Mouse (Mus musculus): ENCODE measurements around the gene Vta1. TPM values are rescaled to one million over a fixed set of nuclear protein-coding genes. Genes with fewer than 3 reads are reported as not detected.

Vta1 gene
- polyA plus RNA-seq (2015; fragmentation: Nextera tagmentation; extraction: Ambion mirVana): 87.4 and 88.2 TPM in 2 replicates

DNA sequence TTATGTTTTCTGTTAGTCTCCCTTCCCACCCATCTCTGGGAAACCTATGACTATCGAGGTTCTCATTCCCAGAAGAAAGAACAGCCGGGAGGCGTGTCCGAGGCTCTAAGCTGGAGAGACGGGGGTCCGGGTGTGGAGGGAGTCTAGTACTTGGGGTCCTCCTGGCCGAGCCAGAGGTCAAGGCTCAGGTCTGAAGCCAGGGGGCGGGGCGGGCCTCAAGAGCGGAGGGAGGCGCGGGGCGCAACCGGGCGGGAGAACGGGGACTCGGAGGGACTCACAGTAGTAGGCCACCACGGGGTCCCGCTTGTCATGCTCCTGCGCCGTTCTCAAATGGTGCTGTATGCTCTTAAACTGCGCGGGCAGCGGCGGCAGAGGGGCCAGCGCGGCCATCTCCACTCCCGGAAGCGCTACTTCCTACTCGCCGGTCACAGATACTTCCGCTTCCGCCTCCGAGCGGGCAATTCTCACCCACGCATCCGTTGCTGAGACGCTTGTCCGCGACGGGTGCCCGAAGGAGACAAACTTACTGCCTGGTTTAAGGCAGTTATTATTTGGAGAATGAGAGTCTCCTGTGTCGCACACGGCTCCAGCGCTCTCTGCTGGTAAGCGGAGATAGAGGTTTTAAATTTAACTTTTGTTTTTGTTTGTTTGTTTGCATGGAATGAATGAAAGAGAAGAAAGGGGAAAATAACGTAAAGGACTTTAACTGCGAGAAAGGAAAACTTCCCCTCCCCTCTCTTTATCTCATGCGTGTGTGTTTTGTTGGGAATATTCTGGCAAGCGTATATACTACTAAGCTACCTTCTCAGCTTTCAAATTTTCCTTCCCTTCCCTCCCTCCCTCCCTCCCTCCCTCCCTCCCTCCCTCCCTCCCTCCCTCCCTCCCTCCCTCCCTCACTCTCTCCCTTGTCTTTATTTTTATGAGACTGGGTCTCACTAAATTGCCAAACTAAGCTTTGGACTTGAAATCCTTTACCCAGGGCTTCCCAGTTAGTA, at the start of gene Vta1, which contains the start of gene Nmbr:
Gene Vta1, minus strand, starts transcription at position 489 of the 995 bp plus-strand sequence.
Gene Nmbr, plus strand, starts transcription at position 520 of the 995 bp plus-strand sequence.
- Histone ChIP-seq H3K9ac (ENCODE audit: low read length) (peak within 1 kb of the TSS; percentile 89), H3K36me3 (ENCODE audit: control insufficient read depth, insufficient read depth, low read length) (no peaks in the 10 kb centered on the region), H3K27me3 (ENCODE audit: control insufficient read depth, insufficient read depth, low read length) (no peaks in the 10 kb centered on the region), H3K27ac (ENCODE audit: low read length) (peak within 1 kb of the TSS; percentile 67; the same call in 1 of the 2 replicates), H3K4me2 (ENCODE audit: low read depth, low read length) (peak within 1 kb of the TSS; percentile 71), H3K9me3 (replicated peaks; ENCODE audit: control insufficient read depth, low read length) (no peaks in the 10 kb centered on the region), H3K4me3 (replicated peaks; ENCODE audit: low read length) (peak within 1 kb of the TSS; percentile 88), H3K4me1 (ENCODE audit: control insufficient read depth, insufficient read depth, low read length) (no peaks in the 10 kb centered on the region; the same call in 1 of the 2 replicates)
- peak; percentile 98 for ATAC-seq (ENCODE audit: insufficient read depth, low FRiP score)
- WGBS: under 1% methylated on average over 50 of the region's 50 CpGs

DNA sequence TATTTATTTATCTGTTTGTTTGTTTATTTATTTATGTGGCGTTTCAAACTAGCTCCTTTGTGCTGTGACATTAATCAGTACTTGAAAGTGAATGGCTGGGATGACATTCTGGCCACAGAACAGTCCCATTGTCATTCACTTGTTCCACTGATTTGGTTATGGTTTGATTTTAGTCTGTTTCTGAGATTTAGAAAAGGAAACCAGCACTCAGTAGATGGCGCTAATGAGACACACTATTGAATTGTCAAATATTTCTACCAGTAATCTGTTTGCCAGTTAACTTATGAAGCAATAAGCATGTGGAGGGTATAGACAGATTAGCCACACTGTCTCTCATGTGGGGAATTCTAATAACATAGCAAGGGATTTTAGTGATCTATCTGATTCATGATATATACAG, 28.9 kb upstream of the Vta1 start:
- H3K27me3 ChIP-seq (ENCODE audit: control insufficient read depth, insufficient read depth, low read length): no peaks in the 10 kb centered on the region
- H3K27ac ChIP-seq (ENCODE audit: low read length): no peak overlapping the region
- 5% methylated on average over 2 of the region's 2 CpGs for WGBS
- no peak overlapping the region for H3K4me3 ChIP-seq (replicated peaks; ENCODE audit: low read length)
- no peak for ATAC-seq (ENCODE audit: insufficient read depth, low FRiP score)
- H3K4me1 ChIP-seq (ENCODE audit: control insufficient read depth, insufficient read depth, low read length): no peaks in the 10 kb centered on the region
- no peaks in the 10 kb centered on the region for H3K36me3 ChIP-seq (ENCODE audit: control insufficient read depth, insufficient read depth, low read length)
- no peak overlapping the region for H3K4me2 ChIP-seq (ENCODE audit: low read depth, low read length)
- H3K9me3 ChIP-seq (replicated peaks; ENCODE audit: control insufficient read depth, low read length): no peaks in the 10 kb centered on the region
- H3K9ac ChIP-seq (ENCODE audit: low read length): no peak overlapping the region

GRCm38 (mm10) chr10:14725671-14726070, 20.3 kb upstream of the Vta1 start:
- no peak overlapping the region for H3K9ac ChIP-seq (ENCODE audit: low read length)
- no peaks in the 10 kb centered on the region for H3K9me3 ChIP-seq (replicated peaks; ENCODE audit: control insufficient read depth, low read length)
- H3K4me1 ChIP-seq (ENCODE audit: control insufficient read depth, insufficient read depth, low read length): no peaks in the 10 kb centered on the region
- H3K27ac ChIP-seq (ENCODE audit: low read length): no peak overlapping the region
- H3K27me3 ChIP-seq (ENCODE audit: control insufficient read depth, insufficient read depth, low read length): no peaks in the 10 kb centered on the region
- H3K36me3 ChIP-seq (ENCODE audit: control insufficient read depth, insufficient read depth, low read length): no peaks in the 10 kb centered on the region
- ATAC-seq (ENCODE audit: insufficient read depth, low FRiP score): no peak
- 65% methylated on average over 9 of the region's 9 CpGs for whole genome bisulfite sequencing
- no peak overlapping the region for H3K4me2 ChIP-seq (ENCODE audit: low read depth, low read length)
- no peak overlapping the region for H3K4me3 ChIP-seq (replicated peaks; ENCODE audit: low read length)

- no peak for ATAC-seq (ENCODE audit: insufficient read depth, low FRiP score)
- WGBS: 68% methylated on average over 3 of the region's 3 CpGs
- Histone ChIP-seq H3K4me2 (ENCODE audit: low read depth, low read length) (no peak within 1 kb of the TSS), H3K4me1 (ENCODE audit: control insufficient read depth, insufficient read depth, low read length) (no peaks in the 10 kb centered on the region), H3K27ac (ENCODE audit: low read length) (no peak within 1 kb of the TSS), H3K36me3 (ENCODE audit: control insufficient read depth, insufficient read depth, low read length) (no peaks in the 10 kb centered on the region), H3K27me3 (ENCODE audit: control insufficient read depth, insufficient read depth, low read length) (no peaks in the 10 kb centered on the region), H3K4me3 (replicated peaks; ENCODE audit: low read length) (no peak within 1 kb of the TSS), H3K9ac (ENCODE audit: low read length) (no peak within 1 kb of the TSS), H3K9me3 (replicated peaks; ENCODE audit: control insufficient read depth, low read length) (no peaks in the 10 kb centered on the region)
Observed at GRCm38 (mm10) chr10:14718114-14718513, 12.8 kb upstream of the Vta1 start, which contains the start of gene Gje1. Gje1 (minus strand) TSS chr10:14718214.

GRCm38 (mm10) chr10:14703830-14704420, 1.4 kb downstream of the Vta1 start:
- Histone ChIP-seq H3K4me3 (replicated peaks; ENCODE audit: low read length) (peak overlapping the region; percentile 88), H3K9me3 (replicated peaks; ENCODE audit: control insufficient read depth, low read length) (no peaks in the 10 kb centered on the region), H3K27ac (ENCODE audit: low read length) (no peak overlapping the region), H3K36me3 (ENCODE audit: control insufficient read depth, insufficient read depth, low read length) (no peaks in the 10 kb centered on the region), H3K4me1 (ENCODE audit: control insufficient read depth, insufficient read depth, low read length) (no peaks in the 10 kb centered on the region; the same call in 1 of the 2 replicates), H3K4me2 (ENCODE audit: low read depth, low read length) (peak overlapping the region; percentile 71), H3K27me3 (ENCODE audit: control insufficient read depth, insufficient read depth, low read length) (no peaks in the 10 kb centered on the region), H3K9ac (ENCODE audit: low read length) (no peak overlapping the region)
- 63% methylated on average over 4 of the region's 4 CpGs for WGBS
- no peak for ATAC-seq (ENCODE audit: insufficient read depth, low FRiP score)

GRCm38 (mm10) chr10:14703239-14703638, 2.1 kb downstream of the Vta1 start:
- Histone ChIP-seq H3K36me3 (ENCODE audit: control insufficient read depth, insufficient read depth, low read length) (no peaks in the 10 kb centered on the region), H3K4me1 (ENCODE audit: control insufficient read depth, insufficient read depth, low read length) (no peaks in the 10 kb centered on the region; the same call in 1 of the 2 replicates), H3K27ac (ENCODE audit: low read length) (no peak overlapping the region), H3K4me3 (replicated peaks; ENCODE audit: low read length) (no peak overlapping the region), H3K9ac (ENCODE audit: low read length) (no peak overlapping the region), H3K27me3 (ENCODE audit: control insufficient read depth, insufficient read depth, low read length) (no peaks in the 10 kb centered on the region), H3K4me2 (ENCODE audit: low read depth, low read length) (no peak overlapping the region), H3K9me3 (replicated peaks; ENCODE audit: control insufficient read depth, low read length) (no peaks in the 10 kb centered on the region)
- no peak for ATAC-seq (ENCODE audit: insufficient read depth, low FRiP score)
- WGBS: 74% methylated on average over 1 of the region's 1 CpGs

DNA sequence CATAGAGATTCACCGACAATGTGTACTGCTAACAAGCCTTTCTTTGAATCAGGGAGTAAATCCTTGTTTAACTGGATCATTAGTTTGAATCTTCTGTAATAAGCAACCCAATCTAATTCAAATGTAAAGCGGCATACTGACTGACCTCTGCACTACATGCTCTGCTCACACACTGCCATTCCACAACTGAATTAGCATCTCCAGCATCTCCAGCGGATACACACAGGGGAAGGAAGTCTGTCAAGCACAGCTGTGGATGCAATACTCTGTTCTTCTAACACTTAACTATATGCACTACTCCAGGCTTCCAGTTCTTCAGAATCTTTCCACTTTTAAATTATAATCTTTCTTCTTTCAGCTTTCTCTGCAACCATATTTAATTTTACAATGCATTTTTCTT, 15.0 kb downstream of the Vta1 start:
- 85% methylated on average over 3 of the region's 3 CpGs for WGBS
- no peak for ATAC-seq (ENCODE audit: insufficient read depth, low FRiP score)

GRCm38 (mm10) chr10:14688785-14689442, 16.4 kb downstream of the Vta1 start:
- no peak for ATAC-seq (ENCODE audit: insufficient read depth, low FRiP score)
- H3K4me3 ChIP-seq (replicated peaks; ENCODE audit: low read length): no peak overlapping the region
- H3K27ac ChIP-seq (ENCODE audit: low read length): no peak overlapping the region
- H3K4me2 ChIP-seq (ENCODE audit: low read depth, low read length): no peak overlapping the region
- 0 out of 2 replicates have a peak, but pooled peaks cover 2% of the 10 kb centered on the region for H3K9me3 ChIP-seq (replicated peaks; ENCODE audit: control insufficient read depth, low read length)
- no peak overlapping the region for H3K9ac ChIP-seq (ENCODE audit: low read length)
- 79% methylated on average over 6 of the region's 6 CpGs for WGBS
- H3K27me3 ChIP-seq (ENCODE audit: control insufficient read depth, insufficient read depth, low read length): no peaks in the 10 kb centered on the region
- peaks cover 6% of the 10 kb centered on the region; the same call in 1 of the 2 replicates for H3K36me3 ChIP-seq (ENCODE audit: control insufficient read depth, insufficient read depth, low read length)
- H3K4me1 ChIP-seq (ENCODE audit: control insufficient read depth, insufficient read depth, low read length): no peaks in the 10 kb centered on the region

More for the DNA sequence above, 15.0 kb downstream of the Vta1 start:
- H3K27ac ChIP-seq (ENCODE audit: low read length): no peak overlapping the region
- H3K4me2 ChIP-seq (ENCODE audit: low read depth, low read length): no peak overlapping the region
- no peak overlapping the region for H3K9ac ChIP-seq (ENCODE audit: low read length)
- peaks cover 6% of the 10 kb centered on the region; the same call in 1 of the 2 replicates for H3K36me3 ChIP-seq (ENCODE audit: control insufficient read depth, insufficient read depth, low read length)
- H3K4me1 ChIP-seq (ENCODE audit: control insufficient read depth, insufficient read depth, low read length): no peaks in the 10 kb centered on the region
- H3K27me3 ChIP-seq (ENCODE audit: control insufficient read depth, insufficient read depth, low read length): no peaks in the 10 kb centered on the region
- 0 out of 2 replicates have a peak, but pooled peaks cover 2% of the 10 kb centered on the region for H3K9me3 ChIP-seq (replicated peaks; ENCODE audit: control insufficient read depth, low read length)
- no peak overlapping the region for H3K4me3 ChIP-seq (replicated peaks; ENCODE audit: low read length)

Data from stomach, embryonic 16.5 days (tissue).